Mouse (Mus musculus) adrenal gland, postnatal 36 days (tissue): ENCODE data around the gene Rps16. TPM values are rescaled to one million over a fixed set of nuclear protein-coding genes. Genes with fewer than 3 reads are reported as not detected.

Experiments used
- DNase-seq, 2 experiments: peaks; one replicate each; pipeline ENCODE4 v3.0.0; 2021; ENCODE audit warnings: mixed read lengths in 1 of 2
- long read RNA-seq, 2 experiments: library from polyadenylated mRNA; stranded (forward); transcript quantifications; one replicate each; pipeline ENCODE4 v2.0.0; 2021; ENCODE audit warnings: borderline sequencing depth in 2 of 2
- total RNA-seq, 2 experiments: library from RNA; stranded (reverse); gene quantifications; 2 replicates each; pipeline ENCODE4 v1.2.3; 2021

Rps16 gene
- total RNA-seq: 1,000 to 10,000 TPM; 1,072 to 1,115 TPM
- long read RNA-seq, experiment 1, transcript Rps16-201 (5 exons, 1,109 nt): major isoform, 624 of 632 reads
- long read RNA-seq, experiment 1, partial matches to known transcripts: 3 of 632 reads
- long read RNA-seq, experiment 1, other reads (novel, unspliced or antisense): 5 of 632 reads
- long read RNA-seq, experiment 2, transcript Rps16-201 (5 exons, 1,109 nt): major isoform, 339 of 353 reads
- long read RNA-seq, experiment 2, partial matches to known transcripts: 7 of 353 reads
- long read RNA-seq, experiment 2, other reads (novel, unspliced or antisense): 5 of 353 reads

- DNase-seq: peak; percentile 98 to 99
Observed at GRCm38 (mm10) chr7:28350155-28350883, at the start of gene Rps16. Rps16 (plus strand) TSS chr7:28350652.

- DNase-seq: peak; percentile 70 to 75
Observed at GRCm38 (mm10) chr7:28301616-28302433, 48.6 kb upstream of the Rps16 start, which contains the start of gene Dll3. Dll3 (minus strand) TSS chr7:28302238.

- DNase-seq: peak in 1 of 2 experiments; percentile 59
Observed at GRCm38 (mm10) chr7:28305641-28306040, 44.8 kb upstream of the Rps16 start.

- no peak for DNase-seq
Observed at GRCm38 (mm10) chr7:28306216-28306615, 44.2 kb upstream of the Rps16 start.

- DNase-seq: no peak
Observed at GRCm38 (mm10) chr7:28309737-28310136, 40.7 kb upstream of the Rps16 start.

- DNase-seq: peak in 1 of 2 experiments; percentile 28
Observed at GRCm38 (mm10) chr7:28311151-28311925, 39.1 kb upstream of the Rps16 start.

GRCm38 (mm10) chr7:28311926-28312543 is 38.4 kb upstream of the Rps16 start, which contains the start of gene Timm50:
Timm50 (minus strand) TSS chr7:28312072.
- DNase-seq: peak; percentile 99

- peak in 1 of 2 experiments; percentile 20 for DNase-seq
Observed at GRCm38 (mm10) chr7:28318036-28318435, 32.4 kb upstream of the Rps16 start.

- DNase-seq: peak; percentile 65 to 70
Observed at GRCm38 (mm10) chr7:28318714-28319113, 31.7 kb upstream of the Rps16 start.

GRCm38 (mm10) chr7:28321974-28322720 is 28.3 kb upstream of the Rps16 start:
- no peak for DNase-seq

GRCm38 (mm10) chr7:28325293-28325692 is 25.2 kb upstream of the Rps16 start:
- no peak for DNase-seq

- DNase-seq: no peak
Observed at GRCm38 (mm10) chr7:28326457-28326856, 24.0 kb upstream of the Rps16 start.

GRCm38 (mm10) chr7:28328260-28328659 is 22.2 kb upstream of the Rps16 start:
- DNase-seq: no peak

- no peak for DNase-seq
Observed at GRCm38 (mm10) chr7:28334534-28334933, 15.9 kb upstream of the Rps16 start.

- peak; percentile 52 to 62 for DNase-seq
Observed at GRCm38 (mm10) chr7:28335471-28335870, 15.0 kb upstream of the Rps16 start.

- peak; percentile 98 for DNase-seq
Observed at GRCm38 (mm10) chr7:28338108-28338998, 12.1 kb upstream of the Rps16 start, which contains the start of gene Supt5. Supt5 (minus strand) TSS chr7:28338746.

GRCm38 (mm10) chr7:28339213-28339917 is 11.1 kb upstream of the Rps16 start:
- peak; percentile 71 to 75 for DNase-seq

GRCm38 (mm10) chr7:28341381-28341780 is 9.1 kb upstream of the Rps16 start:
- DNase-seq: no peak
